Mouse (Mus musculus): ENCODE results near the gene Rplp2. TPM values are rescaled to one million over a fixed set of nuclear protein-coding genes. Genes with fewer than 3 reads are reported as not detected.
A peak's percentile ranks its signal among the peaks of the same experiment; 100 is the strongest.

Gene Rplp2
- total RNA-seq, 2 experiments from 2014 or later: 876 to 946 TPM

DNA sequence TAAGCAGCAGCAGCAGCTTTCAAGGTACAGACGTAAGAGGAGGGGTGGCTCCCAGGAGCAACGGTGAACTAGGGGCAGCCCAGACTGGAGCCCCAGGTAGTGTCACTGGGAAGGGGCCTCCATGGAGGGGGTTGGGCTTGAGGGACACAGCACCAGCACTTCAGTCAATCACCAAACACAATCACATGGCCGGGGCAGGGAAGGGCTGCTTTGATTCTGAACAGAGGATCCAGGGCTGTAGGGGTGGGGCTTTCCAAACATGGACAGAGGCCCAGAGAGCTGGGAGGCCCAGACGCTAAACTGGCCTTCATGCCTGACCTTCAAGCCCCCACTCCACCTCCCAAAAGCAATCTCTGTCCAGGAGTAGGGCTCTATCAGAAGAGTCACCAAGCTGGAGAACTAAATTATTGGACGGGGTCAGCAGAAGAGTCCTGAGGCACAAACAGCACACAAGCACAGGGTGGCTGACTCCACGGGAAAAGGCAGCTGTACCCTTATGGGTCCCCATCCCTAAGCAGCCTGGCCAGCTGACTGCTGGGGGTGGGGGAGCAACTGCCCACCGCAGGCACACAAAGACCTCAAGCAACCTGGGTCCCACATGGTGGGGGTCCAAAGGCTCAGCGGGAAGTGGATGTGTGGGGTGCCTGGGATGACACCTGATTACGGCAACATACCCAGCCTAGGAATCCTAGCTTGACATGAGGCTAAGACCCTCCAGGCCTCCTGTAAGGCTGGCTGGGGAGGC is 17.2 kb upstream of the Rplp2 start:
- intact Hi-C loops (cut with DNase I): no loop called here

DNA sequence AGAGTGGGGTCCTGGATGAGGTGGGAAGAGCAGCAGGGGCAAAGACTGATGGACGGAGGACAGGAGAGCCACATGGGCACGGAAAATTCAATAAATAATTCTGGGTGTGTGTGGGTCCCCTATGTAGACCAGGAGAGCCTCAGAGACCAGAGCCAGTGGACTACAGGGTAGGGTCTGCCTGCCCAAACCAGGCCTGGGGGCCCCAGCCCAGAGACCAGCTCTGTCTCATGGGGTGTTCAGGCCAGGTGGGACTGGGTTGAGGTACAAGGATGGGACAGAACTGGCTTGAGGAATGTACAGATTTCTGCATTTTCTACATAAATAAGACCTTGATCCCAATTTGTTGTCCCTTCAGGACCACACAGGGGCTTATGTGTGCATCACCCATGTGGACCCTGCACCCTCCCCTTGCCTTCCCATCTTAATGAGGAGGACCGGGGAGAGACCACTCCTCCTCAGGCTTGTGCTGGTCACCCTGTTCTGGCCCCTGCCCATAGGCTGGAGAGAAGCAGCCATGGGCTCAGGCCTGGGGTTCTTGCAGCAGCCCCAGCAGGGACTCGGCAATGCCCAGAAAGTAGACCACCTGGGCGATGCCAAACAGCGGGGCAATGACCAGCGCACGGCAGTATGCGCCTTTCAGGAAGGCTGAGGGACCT is 16.5 kb upstream of the Rplp2 start:
- intact Hi-C loops (cut with DNase I): no loop called here
- DNase-seq: no peak

More for the DNA sequence above, 17.2 kb upstream of the Rplp2 start:
- no peak for DNase-seq

DNA sequence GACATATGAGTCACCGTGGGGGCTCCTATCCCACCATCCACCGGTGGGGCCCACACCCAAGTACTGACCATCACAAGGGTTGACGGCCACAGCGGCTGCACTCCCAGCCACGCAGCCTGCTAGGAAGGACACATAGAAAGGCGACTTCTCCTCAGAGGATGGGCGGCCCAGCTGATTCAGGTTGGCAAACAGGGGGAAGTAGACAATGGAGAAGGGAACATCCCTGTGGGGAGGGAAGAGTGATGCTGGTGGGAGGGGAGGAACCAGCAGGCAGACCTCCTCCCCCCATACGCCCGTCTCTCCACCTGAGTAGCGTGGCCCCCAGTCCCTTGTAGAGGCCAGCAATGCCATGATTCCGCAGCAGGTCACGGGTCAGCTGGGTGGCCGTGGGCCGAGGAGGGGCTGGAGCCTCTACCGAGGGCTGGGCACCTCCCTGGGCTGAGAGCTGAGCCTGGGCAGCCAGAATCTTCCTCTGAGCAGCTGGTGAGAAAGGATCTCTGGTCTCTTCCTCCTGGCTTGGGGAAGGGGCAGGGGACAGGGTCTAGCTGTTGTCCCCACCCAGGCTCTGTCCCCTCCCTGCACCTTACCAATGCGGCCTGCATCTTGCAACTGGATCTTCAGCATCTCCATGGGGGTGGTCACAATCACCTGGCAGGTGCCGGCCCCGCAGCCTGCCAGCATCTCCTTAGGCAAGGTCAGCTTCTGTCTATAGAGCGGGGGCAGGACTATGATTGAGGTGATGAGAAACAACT is 15.6 kb upstream of the Rplp2 start:
- no peak for DNase-seq
- intact Hi-C loops (cut with DNase I): no loop called here

DNA sequence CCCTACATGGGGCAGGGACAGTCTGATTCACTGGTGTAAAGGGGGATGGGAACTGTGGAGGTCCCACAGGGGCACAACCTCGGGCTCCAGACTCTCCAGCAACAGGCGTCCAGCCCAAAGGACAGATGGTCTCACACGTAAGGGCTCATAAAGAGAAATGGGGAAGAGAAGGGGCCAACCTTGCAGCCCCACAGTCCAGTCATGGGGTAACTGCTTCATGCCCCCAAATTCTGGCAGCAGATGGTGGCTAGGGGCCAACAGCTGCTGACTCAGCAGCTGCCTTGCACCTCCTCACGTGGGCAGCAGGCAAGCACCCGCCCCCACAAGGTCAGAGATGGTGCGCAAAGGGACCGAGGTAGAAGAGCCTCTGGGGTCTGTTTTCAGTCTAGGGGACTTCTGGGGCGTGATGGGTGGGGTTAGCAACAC is 15.0 kb upstream of the Rplp2 start:
- DNase-seq: peak in 1 of 2 experiments; percentile 74
- intact Hi-C loops (cut with DNase I): no loop called here

DNA sequence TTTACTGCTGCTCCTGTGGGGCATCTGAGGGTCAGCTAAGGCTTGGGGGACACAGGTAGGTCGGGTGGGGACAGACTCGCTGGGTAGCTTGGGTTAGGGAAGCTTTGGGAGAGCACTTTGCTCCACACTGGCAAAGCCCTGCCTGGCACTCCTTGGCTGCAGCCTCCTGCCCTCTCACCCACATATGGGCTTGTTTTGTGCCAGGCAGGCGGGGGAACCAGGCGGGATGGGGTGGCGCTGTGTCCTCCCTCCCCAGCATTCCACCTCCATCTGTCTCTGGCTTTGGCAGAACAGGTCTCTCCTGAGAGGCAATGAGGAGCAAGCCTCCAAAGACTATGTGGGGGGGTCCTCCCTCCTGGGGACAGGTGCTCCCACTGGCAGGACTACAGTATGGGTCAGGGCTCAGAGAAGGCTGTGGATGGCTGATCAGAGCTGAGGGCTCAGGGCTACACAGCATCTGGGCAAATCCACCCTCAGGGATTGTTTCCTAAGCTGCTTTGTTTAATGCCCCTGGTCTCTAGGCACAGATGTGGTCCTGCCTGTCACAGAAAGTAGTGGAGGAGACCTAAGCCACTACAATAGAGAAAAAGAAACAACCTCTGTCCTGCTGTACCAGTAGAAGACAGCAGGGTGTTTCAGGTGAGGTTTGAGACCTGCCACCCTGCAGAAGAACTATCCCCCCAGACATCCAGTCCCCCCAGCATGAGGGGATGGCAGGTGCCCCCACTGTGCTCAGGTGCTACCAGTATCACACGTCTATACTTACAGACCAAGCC is 14.2 kb upstream of the Rplp2 start:
- intact Hi-C loops (cut with DNase I): no loop called here
- DNase-seq: peak; percentile 63 to 78

DNA sequence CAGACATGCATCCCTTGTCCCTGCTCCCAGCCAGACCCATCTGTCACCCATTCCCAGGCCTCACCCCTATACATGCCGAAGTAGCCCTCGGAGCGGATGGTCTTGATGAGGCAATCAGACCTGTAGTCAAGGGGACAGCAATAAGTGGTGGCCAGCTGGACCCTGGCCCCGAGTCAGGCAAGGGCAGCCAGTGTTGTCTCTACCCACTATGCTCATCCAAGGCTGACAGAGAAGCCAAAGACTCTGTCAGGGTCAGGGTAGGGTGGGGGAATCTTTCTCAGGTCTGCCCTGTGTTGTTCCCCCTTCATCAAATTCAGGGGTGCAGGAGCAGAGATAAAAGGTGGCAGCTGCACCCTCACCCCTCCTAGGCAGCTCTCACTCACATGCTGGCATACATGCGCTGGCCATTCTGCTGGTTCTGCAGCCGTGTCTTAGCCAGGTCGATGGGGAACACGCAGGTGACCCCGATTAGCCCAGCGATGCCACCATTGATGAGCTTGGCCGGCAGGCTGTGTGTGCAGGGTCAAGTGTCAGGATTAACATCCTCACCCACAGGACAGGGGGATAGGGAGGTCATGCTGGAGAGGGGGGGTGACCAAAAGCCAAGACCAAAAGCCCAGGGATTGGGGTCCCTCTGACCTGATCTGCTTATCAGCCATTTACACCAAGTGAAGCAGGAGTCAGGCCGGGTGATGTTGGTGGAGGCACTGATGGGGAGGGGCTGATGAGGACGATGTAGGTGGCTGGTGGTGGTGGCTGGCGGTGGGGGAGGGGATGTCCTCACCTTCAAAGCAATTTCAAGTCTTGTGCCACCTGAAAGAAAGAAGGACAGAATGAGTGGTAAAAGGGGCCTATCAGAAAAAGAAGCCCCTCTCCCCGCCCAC is 13.4 kb upstream of the Rplp2 start:
- no peak for DNase-seq
- intact Hi-C loops (cut with DNase I): no loop called here

DNA sequence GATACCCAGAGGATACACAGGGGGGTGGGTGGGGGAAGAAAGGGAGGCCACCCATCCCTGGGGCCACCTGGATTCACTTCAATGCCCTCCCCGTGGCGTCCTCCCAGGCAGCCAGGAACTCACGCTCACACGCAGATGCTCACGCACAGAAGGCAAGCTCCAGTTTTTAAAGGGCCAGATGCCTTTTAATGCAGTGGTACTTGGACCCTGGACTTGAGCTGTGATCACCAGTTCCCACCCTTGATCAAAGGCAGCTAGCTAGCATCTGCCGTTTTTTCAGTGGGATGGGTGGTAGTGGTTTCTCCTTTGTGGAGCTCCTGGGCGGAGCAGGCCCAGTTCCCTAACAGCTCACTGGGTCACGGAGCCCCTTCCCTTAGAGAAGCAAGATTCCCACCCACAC is 12.7 kb upstream of the Rplp2 start:
- intact Hi-C loops (cut with DNase I): no loop called here

DNA sequence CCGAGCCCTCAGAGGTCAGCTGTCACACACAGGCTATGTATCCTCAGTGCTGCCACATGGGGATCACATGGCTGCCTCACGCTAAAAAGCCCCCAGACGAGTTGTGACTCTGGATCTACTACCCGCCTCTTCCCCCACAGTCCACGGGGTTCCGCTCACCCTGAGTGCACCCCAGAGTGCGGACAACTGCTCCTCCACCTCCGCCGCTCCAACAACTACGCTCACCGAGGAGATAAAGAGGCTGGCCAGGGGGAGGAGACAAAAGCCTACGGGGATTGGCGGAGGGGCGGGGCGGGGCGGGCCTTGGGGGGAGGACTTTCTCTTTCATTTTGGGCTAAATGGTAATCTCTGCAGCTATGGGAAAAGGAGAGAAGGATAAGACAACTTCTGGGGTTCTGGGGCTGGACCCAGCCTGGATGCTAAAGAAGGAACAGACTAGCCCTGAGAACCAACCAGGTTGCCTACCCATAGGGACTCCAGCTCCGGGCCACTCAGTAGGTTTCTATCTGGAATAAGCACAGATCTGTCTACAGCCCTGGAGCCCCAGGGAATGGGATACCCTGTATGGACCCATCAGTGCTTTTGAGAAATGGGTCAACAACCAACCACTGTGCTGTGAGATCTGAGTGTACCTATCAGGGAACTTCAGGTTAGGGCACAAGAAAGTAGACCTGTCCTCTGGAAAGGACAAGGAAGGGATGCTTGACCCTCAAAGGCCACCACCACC is 11.9 kb upstream of the Rplp2 start:
- DNase-seq: peak; percentile 66 to 68
- intact Hi-C loops (cut with DNase I): no loop called here

More for the DNA sequence above, 12.7 kb upstream of the Rplp2 start:
- peak in 1 of 2 experiments; percentile 54 for DNase-seq

DNA sequence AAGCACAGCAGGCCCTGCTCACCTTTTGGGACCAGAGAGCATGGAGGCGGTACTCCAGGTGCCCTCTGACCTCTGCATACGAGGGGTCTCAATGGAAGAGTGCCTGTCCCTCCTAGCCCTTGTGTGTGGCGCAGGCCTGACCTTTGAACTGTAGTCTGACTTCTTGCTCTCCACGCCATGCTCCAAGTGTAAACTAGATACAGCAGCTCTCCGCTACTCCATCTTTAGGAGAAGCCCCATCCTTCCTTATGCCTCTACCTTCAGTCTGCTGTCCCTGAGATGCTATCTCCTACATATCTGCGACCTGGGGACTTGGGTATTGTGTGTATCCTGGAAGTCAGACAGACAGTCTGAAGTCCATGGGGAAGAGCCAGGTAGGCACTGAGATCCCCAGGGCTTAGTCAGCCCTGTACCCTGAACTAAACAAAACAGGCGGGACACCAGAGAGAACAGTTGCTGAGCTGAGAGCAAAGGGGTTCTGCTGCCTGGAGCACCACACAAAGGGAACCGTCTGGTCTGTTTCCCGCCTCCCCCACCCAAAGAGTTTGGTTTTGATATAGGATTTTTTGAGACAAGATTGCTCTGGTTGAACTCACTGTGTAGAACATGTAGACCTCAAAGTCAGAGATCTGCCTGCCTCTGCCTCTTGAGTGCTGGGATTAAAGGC is 11.2 kb upstream of the Rplp2 start:
- intact Hi-C loops (cut with DNase I): no loop called here
- DNase-seq: no peak

DNA sequence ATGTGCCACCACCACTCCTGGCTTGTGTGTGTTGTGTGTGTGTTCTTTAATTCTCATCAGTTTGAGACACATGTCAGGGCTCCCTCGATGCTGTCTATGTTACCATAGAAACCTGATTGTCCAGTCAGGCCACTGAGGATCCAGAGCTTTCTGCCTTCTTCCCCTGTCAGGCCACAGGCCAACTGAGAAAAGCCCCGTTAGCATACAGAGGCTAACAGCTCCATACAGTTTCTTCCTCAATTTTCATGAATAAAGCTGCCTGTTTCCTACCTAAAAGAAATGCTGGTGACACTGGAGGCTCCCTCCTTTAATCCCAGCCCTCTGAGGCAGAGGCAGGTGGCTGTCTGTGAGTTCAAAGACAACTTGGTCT is 10.7 kb upstream of the Rplp2 start:
- intact Hi-C loops (cut with DNase I): no loop called here
- DNase-seq: no peak

DNA sequence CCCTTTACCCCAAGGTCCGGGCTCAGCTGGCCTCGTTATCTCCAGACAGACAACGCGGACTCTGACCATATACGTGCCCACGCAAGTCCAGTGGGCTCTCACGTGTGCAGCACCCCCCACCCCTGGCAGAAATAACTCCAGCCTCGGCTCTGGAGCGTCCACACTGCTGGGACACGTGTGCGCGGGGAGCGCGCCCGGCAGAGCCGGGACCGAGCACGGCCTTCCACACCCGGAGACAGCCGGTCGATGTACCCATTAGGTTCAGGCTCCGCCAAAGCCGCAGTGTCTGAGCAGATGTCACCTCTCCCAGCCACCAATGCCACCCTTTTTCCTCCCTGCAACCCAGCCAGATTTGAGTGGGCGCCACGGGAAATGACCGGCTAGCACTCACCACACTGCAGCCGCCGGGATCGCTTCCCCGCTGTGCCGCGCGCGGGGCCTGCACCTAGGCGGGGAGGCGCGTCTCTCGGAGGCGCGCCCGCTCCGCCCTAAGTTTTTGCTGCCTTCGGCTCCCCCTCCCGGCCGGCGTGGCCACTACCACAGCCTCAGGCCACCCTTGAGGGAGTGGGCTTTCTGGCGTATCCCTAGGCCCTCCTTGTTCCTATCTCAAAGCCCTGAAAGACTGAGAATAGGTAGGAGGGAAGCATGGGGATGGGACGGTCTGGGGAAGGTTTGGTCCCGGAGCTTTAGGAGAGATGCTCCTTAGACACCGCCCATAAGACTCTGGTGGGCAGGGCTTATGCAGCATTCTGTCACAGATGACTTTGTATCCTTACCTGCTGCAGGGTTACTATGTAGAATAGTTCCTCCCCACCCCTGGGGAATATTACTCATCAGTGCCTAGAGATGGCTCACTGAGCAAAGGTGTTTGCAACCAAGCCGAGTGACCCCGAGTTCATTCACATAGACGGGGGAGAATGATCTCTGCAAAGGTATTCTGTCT is 9.7 kb upstream of the Rplp2 start, which contains the start of gene Slc25a22:
Slc25a22 (minus strand) TSS at position 715 of the 943 bp plus-strand sequence.
- intact Hi-C loops (cut with DNase I): loop anchor here (1.0 kb wide), 1 partner anchor 28 kb away; no protein-coding TSS in a partner anchor

DNA sequence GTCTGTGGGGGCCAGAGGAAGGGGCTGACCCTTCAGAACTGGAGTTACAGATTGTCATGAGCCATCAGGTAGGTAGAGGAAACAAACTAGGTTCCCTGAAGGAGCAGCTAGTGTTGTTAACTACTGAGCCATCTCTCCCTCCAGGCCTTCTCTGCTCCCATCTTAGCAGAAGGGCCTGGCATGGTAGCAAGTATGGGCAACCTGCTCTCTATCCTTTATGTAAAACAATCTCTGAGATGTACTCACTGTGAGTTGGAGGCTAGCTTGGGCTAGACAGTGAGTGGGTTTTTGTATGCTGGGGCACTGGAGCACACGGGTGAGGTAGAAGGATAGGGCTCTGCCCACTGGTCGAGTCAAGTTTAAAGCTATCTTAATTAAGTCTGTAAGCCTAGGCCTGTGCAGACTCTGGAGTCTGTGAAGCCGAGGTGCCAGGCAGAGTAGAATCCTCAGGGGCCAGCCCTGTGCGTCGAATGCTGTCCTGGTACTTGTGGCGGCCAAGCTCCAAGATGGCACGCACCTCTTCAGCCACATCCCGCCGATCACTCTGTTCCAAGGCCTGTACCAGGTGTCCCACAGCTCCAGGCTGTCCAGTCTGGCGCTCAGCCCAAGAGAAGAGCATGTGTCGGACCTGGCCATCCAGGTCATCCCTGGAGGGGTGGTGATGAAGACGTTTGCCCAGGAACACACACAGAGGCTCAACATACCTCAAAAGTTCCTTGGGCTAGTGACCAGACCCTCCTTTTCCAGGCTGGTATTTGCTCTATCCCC is 8.8 kb upstream of the Rplp2 start:
- intact Hi-C loops (cut with DNase I): no loop called here
- DNase-seq: no peak

More for the DNA sequence above, 9.7 kb upstream of the Rplp2 start, which contains the start of gene Slc25a22:
- peak; percentile 87 to 89 for DNase-seq

DNA sequence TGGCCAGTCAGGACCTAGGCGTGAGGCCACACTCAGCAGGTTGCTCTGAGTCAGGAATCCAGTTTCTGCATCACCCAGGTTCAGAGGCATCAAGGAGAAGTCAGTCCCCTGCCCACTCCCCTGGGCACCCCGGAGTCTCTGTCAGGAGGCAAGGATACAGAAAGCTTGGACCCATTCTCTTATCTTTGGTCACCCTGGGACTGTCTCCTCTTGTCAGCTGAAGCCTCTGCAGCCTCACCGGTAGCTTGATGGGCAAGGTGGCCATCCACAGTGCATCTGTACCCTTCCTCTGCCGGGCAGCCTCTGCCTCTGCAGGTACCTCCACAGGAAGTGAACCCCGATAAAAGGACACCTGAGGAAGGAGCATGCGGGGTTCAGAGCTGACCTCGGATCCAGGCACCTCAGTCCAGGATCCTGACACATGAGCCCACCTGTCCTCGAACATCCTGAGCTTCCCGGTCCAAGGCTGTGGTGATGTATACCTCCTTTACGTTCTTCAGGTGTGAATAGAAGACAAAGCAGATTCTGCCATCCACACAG is 8.0 kb upstream of the Rplp2 start:
- intact Hi-C loops (cut with DNase I): no loop called here

DNA sequence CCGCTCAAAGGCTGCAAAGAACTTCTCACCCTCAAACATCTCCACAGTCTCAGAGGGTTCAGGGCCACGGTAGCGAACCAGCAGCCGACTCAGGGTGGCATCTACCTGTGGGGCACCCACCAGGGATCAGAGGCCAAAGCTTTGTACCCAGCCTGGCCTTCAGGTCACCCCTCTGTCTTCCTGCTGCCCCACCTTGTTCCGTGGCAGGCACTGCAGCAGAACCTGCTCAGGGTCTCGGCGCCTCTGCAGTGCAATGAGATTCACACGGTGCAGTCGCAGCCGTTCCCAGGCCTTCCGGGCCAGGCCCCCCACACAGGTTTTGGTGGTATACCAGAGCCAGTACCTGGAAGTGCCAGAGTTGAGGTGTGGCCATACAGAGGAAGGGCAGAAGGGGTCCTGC is 7.4 kb upstream of the Rplp2 start:
- no peak for DNase-seq
- intact Hi-C loops (cut with DNase I): no loop called here

More for the DNA sequence above, 8.0 kb upstream of the Rplp2 start:
- no peak for DNase-seq

DNA sequence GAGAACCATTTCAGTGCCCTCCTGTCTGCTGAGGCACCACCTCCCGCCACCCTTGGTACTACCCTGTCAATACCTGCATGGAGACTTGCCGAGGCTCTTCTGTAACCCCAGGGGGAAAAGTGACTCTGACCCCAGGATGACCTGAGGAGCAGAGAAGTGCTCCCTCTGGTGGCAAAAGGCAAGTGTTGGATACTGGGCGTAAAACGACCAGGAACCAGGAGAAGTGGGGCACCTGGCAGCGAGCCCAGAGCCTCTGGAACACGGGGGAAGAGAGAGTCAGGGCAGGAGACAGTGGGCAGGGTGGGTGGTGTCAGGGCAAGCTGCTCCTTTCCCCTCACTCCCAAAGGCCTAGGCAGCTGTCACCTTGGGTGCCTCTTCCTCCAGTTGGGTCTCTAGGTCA is 6.6 kb upstream of the Rplp2 start:
- peak in 1 of 2 experiments; percentile 68 for DNase-seq
- intact Hi-C loops (cut with DNase I): no loop called here

DNA sequence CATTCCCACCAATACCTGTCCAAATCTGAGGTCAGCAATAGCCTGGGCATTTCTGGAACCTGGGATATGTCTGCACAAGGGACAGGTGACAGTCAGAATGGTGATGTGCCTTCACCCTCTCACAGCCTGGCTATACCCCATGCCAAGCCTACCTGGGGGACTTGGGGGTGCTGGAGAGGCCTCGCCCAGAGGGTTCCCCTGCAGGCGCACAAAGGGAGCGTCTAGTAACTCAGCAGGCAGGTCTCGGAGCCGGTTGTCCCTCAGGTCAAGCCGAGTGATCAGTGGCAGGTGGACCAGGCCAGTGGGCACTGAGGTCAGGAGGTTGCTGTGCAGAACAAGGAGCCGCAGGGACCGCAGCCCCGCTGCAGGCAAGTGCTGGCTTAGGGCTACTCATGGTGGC is 5.7 kb upstream of the Rplp2 start:
- DNase-seq: no peak
- intact Hi-C loops (cut with DNase I): no loop called here
